Mouse (Mus musculus): ENCODE results near the gene Mettl1.

- TF ChIP-seq CTCF (conservative IDR thresholded peaks at IDR 0.05; ENCODE audit: low read length) (no peak), NANOG (IDR thresholded peaks at IDR 0.05; ENCODE audit: borderline replicate concordance, low read length) (no peak)
Measured at GRCm38 (mm10) chr10:127092742-127093141, 51.5 kb downstream of the Mettl1 start.

Data from E14TG2a.4 (cell line).